Mouse (Mus musculus): ENCODE measurements around the gene Hoxa10. TPM values are rescaled to one million over a fixed set of nuclear protein-coding genes. Genes with fewer than 3 reads are reported as not detected.

Gene Hoxa10
- polyA plus RNA-seq, 1 experiment from 2014 or later: not detected

DNA sequence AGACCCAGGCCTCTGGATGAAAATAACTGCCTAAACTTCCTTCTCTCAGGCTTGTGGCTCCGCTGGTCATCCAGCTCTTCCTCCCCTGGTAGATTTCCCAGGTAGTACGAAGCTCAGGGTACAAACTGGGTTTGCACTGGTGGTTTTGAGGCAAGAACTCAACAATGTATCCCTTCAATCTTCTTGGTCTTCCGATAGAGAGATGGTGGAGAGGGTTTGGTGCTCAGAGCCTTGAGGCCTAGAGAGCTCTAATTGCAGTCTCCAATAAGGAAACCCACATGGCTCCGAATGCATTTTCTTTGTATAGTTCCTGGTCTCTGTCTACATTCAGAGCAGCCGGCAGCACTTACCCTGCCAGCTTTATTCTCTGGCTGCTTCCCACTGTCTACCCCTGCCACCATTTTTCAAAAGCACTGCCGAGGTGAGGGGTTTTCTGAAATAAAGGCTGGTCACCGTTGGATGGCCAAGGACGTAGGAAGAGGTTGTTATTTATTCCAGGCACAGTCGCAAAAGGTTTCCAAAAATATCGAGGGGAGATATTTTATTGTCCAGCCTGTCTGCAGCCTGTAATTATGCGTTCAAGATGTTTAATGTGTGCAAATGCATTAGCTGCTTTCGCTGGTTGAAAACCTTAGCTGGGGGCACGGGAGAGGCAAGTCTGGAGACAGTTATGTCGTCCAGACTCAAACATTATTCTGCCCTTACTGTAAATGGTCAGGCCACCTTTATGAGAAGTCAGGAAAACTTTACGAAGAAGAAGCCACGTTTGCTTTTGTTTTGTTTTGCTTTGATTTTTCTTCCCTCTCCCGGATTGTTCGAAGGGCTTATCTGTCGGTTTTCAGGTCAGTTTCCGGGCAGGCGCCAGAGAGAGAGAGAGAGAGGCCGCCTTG lies 32.4 kb upstream of the Hoxa10 start:
- H3K4me1 ChIP-seq (ENCODE audit: control insufficient read depth, insufficient read depth, low read length): no peaks in the 10 kb centered on the region
- H3K27me3 ChIP-seq (ENCODE audit: control insufficient read depth, insufficient read depth, low read length): peaks cover 98% of the 10 kb centered on the region
- 2% methylated on average over 22 of the region's 22 CpGs for WGBS
- DNase-seq (no peak), ATAC-seq (ENCODE audit: low FRiP score, low TSS enrichment) (no peak)
- H3K27ac ChIP-seq (replicated peaks; ENCODE audit: low read depth, low read length): no peak overlapping the region
- no peaks in the 10 kb centered on the region for H3K36me3 ChIP-seq (ENCODE audit: control insufficient read depth, insufficient read depth, low read length)
- H3K9me3 ChIP-seq (ENCODE audit: control insufficient read depth, low read length): no peaks in the 10 kb centered on the region
- no peak overlapping the region for H3K4me2 ChIP-seq (ENCODE audit: low read length)
- no peak overlapping the region for H3K4me3 ChIP-seq (replicated peaks; ENCODE audit: low read depth, low read length)
- no peak overlapping the region for H3K9ac ChIP-seq (replicated peaks; ENCODE audit: low read length)

GRCm38 (mm10) chr6:52270494-52271480 lies 30.1 kb upstream of the Hoxa10 start:
- Histone ChIP-seq H3K36me3 (ENCODE audit: control insufficient read depth, insufficient read depth, low read length) (no peaks in the 10 kb centered on the region), H3K9ac (replicated peaks; ENCODE audit: low read length) (no peak overlapping the region), H3K4me2 (ENCODE audit: low read length) (no peak overlapping the region), H3K27me3 (ENCODE audit: control insufficient read depth, insufficient read depth, low read length) (peaks cover 97% of the 10 kb centered on the region), H3K27ac (replicated peaks; ENCODE audit: low read depth, low read length) (no peak overlapping the region), H3K4me1 (ENCODE audit: control insufficient read depth, insufficient read depth, low read length) (no peaks in the 10 kb centered on the region), H3K4me3 (replicated peaks; ENCODE audit: low read depth, low read length) (no peak overlapping the region), H3K9me3 (ENCODE audit: control insufficient read depth, low read length) (no peaks in the 10 kb centered on the region)
- WGBS: 5% methylated on average over 23 of the region's 23 CpGs
- DNase-seq (peak; percentile 90), ATAC-seq (ENCODE audit: low FRiP score, low TSS enrichment) (no peak)

GRCm38 (mm10) chr6:52268756-52269155 lies 28.1 kb upstream of the Hoxa10 start:
- WGBS: 4% methylated on average over 3 of the region's 3 CpGs
- Histone ChIP-seq H3K4me3 (replicated peaks; ENCODE audit: low read depth, low read length) (no peak overlapping the region), H3K27me3 (ENCODE audit: control insufficient read depth, insufficient read depth, low read length) (peaks cover 97% of the 10 kb centered on the region), H3K4me2 (ENCODE audit: low read length) (no peak overlapping the region), H3K27ac (replicated peaks; ENCODE audit: low read depth, low read length) (no peak overlapping the region), H3K9ac (replicated peaks; ENCODE audit: low read length) (no peak overlapping the region), H3K36me3 (ENCODE audit: control insufficient read depth, insufficient read depth, low read length) (no peaks in the 10 kb centered on the region), H3K9me3 (ENCODE audit: control insufficient read depth, low read length) (no peaks in the 10 kb centered on the region), H3K4me1 (ENCODE audit: control insufficient read depth, insufficient read depth, low read length) (no peaks in the 10 kb centered on the region)
- DNase-seq (no peak), ATAC-seq (ENCODE audit: low FRiP score, low TSS enrichment) (no peak)

DNA sequence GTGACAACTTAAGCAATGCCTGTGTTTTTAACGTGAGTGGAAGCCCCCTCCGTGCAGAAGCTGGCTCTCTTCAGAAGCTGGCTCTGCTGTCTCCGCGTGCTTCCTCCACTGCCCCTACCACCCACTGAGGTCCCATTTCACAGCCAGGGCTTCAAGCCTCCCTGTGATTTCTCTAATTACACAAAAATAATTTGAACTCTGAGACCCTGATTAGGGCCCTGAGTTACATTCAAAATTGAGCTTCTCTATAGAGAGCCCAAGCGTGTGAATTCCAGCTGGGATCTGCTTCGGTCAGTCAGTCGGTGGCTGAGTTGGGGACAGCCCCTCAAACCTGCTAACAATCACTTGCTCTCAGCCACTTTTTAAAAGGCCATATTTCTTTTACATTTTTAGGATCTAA lies 27.7 kb upstream of the Hoxa10 start:
- ATAC-seq (ENCODE audit: low FRiP score, low TSS enrichment) (no peak), DNase-seq (no peak)
- H3K27ac ChIP-seq (replicated peaks; ENCODE audit: low read depth, low read length): no peak overlapping the region
- no peak overlapping the region for H3K4me3 ChIP-seq (replicated peaks; ENCODE audit: low read depth, low read length)
- H3K4me1 ChIP-seq (ENCODE audit: control insufficient read depth, insufficient read depth, low read length): no peaks in the 10 kb centered on the region
- no peak overlapping the region for H3K9ac ChIP-seq (replicated peaks; ENCODE audit: low read length)
- no peaks in the 10 kb centered on the region for H3K9me3 ChIP-seq (ENCODE audit: control insufficient read depth, low read length)
- peaks cover 97% of the 10 kb centered on the region for H3K27me3 ChIP-seq (ENCODE audit: control insufficient read depth, insufficient read depth, low read length)
- H3K36me3 ChIP-seq (ENCODE audit: control insufficient read depth, insufficient read depth, low read length): no peaks in the 10 kb centered on the region
- 2% methylated on average over 7 of the region's 7 CpGs for WGBS
- no peak overlapping the region for H3K4me2 ChIP-seq (ENCODE audit: low read length)

DNA sequence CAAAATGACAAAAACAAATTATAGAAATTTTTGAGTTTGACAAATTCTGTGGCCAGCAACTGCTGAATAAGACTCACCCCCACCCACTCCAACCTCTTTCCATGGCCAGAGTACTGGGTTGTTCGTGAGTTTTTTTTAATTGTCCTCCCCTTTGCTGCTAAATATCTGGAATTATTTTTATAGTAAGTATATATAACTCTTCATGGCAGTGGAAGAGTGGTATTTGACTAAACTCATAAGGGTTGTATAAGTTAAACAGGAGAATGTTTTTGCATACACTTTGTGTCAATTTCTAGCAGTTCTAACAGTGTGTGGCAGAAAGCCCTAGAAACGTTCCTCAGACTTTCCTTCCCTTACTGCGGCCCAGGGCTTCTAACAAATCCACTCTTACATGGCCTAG lies 27.0 kb upstream of the Hoxa10 start:
- DNase-seq (no peak), ATAC-seq (ENCODE audit: low FRiP score, low TSS enrichment) (no peak)
- no peaks in the 10 kb centered on the region for H3K9me3 ChIP-seq (ENCODE audit: control insufficient read depth, low read length)
- H3K4me1 ChIP-seq (ENCODE audit: control insufficient read depth, insufficient read depth, low read length): no peaks in the 10 kb centered on the region
- H3K4me3 ChIP-seq (replicated peaks; ENCODE audit: low read depth, low read length): no peak overlapping the region
- H3K27me3 ChIP-seq (ENCODE audit: control insufficient read depth, insufficient read depth, low read length): peaks cover 97% of the 10 kb centered on the region
- WGBS: 6% methylated on average over 3 of the region's 3 CpGs
- no peak overlapping the region for H3K4me2 ChIP-seq (ENCODE audit: low read length)
- no peaks in the 10 kb centered on the region for H3K36me3 ChIP-seq (ENCODE audit: control insufficient read depth, insufficient read depth, low read length)
- no peak overlapping the region for H3K27ac ChIP-seq (replicated peaks; ENCODE audit: low read depth, low read length)
- H3K9ac ChIP-seq (replicated peaks; ENCODE audit: low read length): no peak overlapping the region

DNA sequence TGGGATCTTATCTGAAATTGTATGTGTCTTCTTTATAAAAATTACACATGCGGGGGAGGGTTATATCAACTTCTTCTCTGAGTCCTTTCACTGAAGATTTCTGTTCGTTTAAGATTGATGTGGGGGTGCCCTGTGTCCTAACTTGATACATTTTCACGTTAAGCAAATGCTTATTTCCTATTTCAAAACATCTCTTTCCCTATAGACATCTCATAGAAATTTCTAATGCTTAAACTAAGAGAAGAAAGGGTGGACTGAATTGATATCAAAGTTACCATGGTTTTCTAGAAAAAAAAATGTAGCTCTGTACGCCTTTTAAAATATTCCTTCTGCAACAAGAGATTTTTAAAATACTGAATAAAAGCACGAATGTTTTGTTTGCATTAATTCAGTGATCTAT lies 26.6 kb upstream of the Hoxa10 start:
- no peaks in the 10 kb centered on the region for H3K4me1 ChIP-seq (ENCODE audit: control insufficient read depth, insufficient read depth, low read length)
- peak; percentile 16 for DNase-seq
- H3K36me3 ChIP-seq (ENCODE audit: control insufficient read depth, insufficient read depth, low read length): no peaks in the 10 kb centered on the region
- no peaks in the 10 kb centered on the region for H3K9me3 ChIP-seq (ENCODE audit: control insufficient read depth, low read length)
- no peak overlapping the region for H3K27ac ChIP-seq (replicated peaks; ENCODE audit: low read depth, low read length)
- no peak overlapping the region for H3K9ac ChIP-seq (replicated peaks; ENCODE audit: low read length)
- peaks cover 97% of the 10 kb centered on the region for H3K27me3 ChIP-seq (ENCODE audit: control insufficient read depth, insufficient read depth, low read length)
- H3K4me2 ChIP-seq (ENCODE audit: low read length): no peak overlapping the region
- no peak for ATAC-seq (ENCODE audit: low FRiP score, low TSS enrichment)
- WGBS: 11% methylated on average over 5 of the region's 5 CpGs
- no peak overlapping the region for H3K4me3 ChIP-seq (replicated peaks; ENCODE audit: low read depth, low read length)

DNA sequence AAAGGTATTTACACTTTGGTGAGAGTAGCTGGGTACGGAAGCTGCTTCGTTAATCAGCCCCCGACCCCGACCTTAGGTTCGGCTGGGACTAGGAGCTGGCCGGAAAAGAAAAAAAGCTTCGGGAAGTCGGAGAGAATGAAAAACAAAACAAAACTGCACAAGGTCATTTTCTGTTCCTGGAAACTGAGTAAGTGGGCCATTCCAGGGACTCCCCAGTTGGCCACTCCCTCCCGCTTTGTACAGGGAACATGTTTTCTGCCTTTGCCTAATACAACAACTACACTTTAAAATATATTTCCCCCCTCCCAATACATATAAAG lies 26.0 kb upstream of the Hoxa10 start:
- no peak overlapping the region for H3K27ac ChIP-seq (replicated peaks; ENCODE audit: low read depth, low read length)
- H3K4me3 ChIP-seq (replicated peaks; ENCODE audit: low read depth, low read length): no peak overlapping the region
- no peak overlapping the region for H3K4me2 ChIP-seq (ENCODE audit: low read length)
- no peak overlapping the region for H3K9ac ChIP-seq (replicated peaks; ENCODE audit: low read length)
- no peaks in the 10 kb centered on the region for H3K4me1 ChIP-seq (ENCODE audit: control insufficient read depth, insufficient read depth, low read length)
- DNase-seq (no peak), ATAC-seq (ENCODE audit: low FRiP score, low TSS enrichment) (no peak)
- no peaks in the 10 kb centered on the region for H3K9me3 ChIP-seq (ENCODE audit: control insufficient read depth, low read length)
- peaks cover 99% of the 10 kb centered on the region for H3K27me3 ChIP-seq (ENCODE audit: control insufficient read depth, insufficient read depth, low read length)
- no peaks in the 10 kb centered on the region for H3K36me3 ChIP-seq (ENCODE audit: control insufficient read depth, insufficient read depth, low read length)
- under 1% methylated on average over 9 of the region's 9 CpGs for WGBS

DNA sequence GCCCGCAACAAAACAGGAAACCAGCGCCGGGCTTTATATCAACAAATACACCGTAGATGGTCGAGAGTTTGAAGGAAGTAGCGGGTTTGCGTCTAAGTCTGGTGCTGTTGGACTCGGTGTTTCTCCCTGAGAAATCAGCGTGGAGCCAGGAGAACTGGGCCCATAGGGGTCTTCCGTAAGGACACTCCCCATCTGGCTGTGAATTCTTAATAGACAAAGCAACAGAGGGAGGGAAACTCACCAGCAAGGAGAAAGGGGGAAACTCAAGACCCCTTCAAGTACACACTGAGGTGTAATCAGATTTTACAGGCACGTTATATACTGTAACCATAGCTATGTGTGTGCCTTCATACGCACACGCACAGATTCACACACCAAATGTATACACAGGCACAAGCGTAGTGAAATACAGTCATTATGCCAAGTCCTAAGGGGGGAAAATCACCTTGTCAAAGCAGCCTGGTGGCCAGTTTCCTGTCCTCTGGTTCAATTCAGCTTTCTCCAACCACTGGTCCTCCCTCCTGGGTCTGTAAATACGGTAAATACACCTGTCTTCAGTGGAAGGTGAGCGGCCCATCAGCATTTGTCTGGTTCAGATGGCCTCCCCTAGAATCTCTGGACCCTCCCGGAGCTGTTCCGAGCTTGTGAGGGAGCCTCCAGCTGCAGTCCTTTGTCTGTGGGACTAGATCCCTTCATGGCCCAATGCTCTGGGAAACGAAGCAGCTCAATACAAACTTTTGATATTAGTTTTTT lies 25.4 kb upstream of the Hoxa10 start:
- Histone ChIP-seq H3K36me3 (ENCODE audit: control insufficient read depth, insufficient read depth, low read length) (no peaks in the 10 kb centered on the region), H3K27me3 (ENCODE audit: control insufficient read depth, insufficient read depth, low read length) (peaks cover 99% of the 10 kb centered on the region), H3K27ac (replicated peaks; ENCODE audit: low read depth, low read length) (no peak overlapping the region), H3K4me1 (ENCODE audit: control insufficient read depth, insufficient read depth, low read length) (no peaks in the 10 kb centered on the region), H3K4me3 (replicated peaks; ENCODE audit: low read depth, low read length) (no peak overlapping the region), H3K9me3 (ENCODE audit: control insufficient read depth, low read length) (no peaks in the 10 kb centered on the region), H3K9ac (replicated peaks; ENCODE audit: low read length) (no peak overlapping the region), H3K4me2 (ENCODE audit: low read length) (no peak overlapping the region)
- under 1% methylated on average over 19 of the region's 19 CpGs for WGBS
- ATAC-seq (ENCODE audit: low FRiP score, low TSS enrichment): no peak
- DNase-seq: peak; percentile 31
